Mouse (Mus musculus) liver, embryonic 13.5 days (tissue): ENCODE data around the gene Olfr401. TPM values are rescaled to one million over a fixed set of nuclear protein-coding genes. Genes with fewer than 3 reads are reported as not detected.
"Not testable (repeated sequence)": the region's sequence is repeated elsewhere in the genome, so short reads cannot be mapped to it uniquely, and the experiment has no call there.

Experiments
- ATAC-seq: fragments of 200-750 bp; cut with Nextera tagmentation; 2 replicates; pipeline ENCODE4 v1.8.0; 2017; ENCODE audit warnings: low read depth, mild to moderate bottlenecking, moderate number of reproducible peaks, moderate library complexity
- DNase-seq: peaks from one replicate; pipeline ENCODE4 v3.0.0; 2022
- H3K27ac ChIP-seq: fragments of 300-500 bp; sonication (generic); 2 replicates; pipeline ENCODE4 v1.5.1; 2015; ENCODE audit warnings: moderate library complexity, mild to moderate bottlenecking, inconsistent platforms
- H3K27me3 ChIP-seq: fragments of 300-500 bp; sonication (generic); 2 replicates; pipeline ENCODE4 v1.6.1; 2015; ENCODE audit warnings: mild to moderate bottlenecking, inconsistent platforms
- H3K36me3 ChIP-seq: fragments of 300-500 bp; sonication (generic); 2 replicates; pipeline ENCODE4 v1.6.1; 2015; ENCODE audit warnings: mild to moderate bottlenecking, inconsistent platforms
- H3K4me1 ChIP-seq: fragments of 300-500 bp; sonication (generic); replicated peaks from 2 replicates; pipeline ENCODE4 v1.6.1; 2015; ENCODE audit warnings: inconsistent platforms
- H3K4me2 ChIP-seq: fragments of 300-500 bp; sonication (generic); 2 replicates; pipeline ENCODE4 v1.6.1; 2015; ENCODE audit warnings: inconsistent platforms, mild to moderate bottlenecking, moderate library complexity
- H3K4me3 ChIP-seq: fragments of 300-500 bp; sonication (generic); replicated peaks from 2 replicates; pipeline ENCODE4 v1.5.1; 2015; ENCODE audit warnings: mild to moderate bottlenecking, inconsistent platforms
- H3K9ac ChIP-seq: fragments of 300-500 bp; sonication (generic); 2 replicates; pipeline ENCODE4 v1.6.1; 2015; ENCODE audit warnings: mild to moderate bottlenecking, inconsistent platforms
- H3K9me3 ChIP-seq: fragments of 300-500 bp; sonication (generic); replicated peaks from 2 replicates; pipeline ENCODE4 v1.6.1; 2016; ENCODE audit warnings: inconsistent platforms
- WGBS: fragments of 180-500 bp; shearing (Covaris S2); methylation state at CpG from one replicate; pipeline ENCODE4 v1.1.7; 2015; ENCODE audit not compliant: insufficient replicate concordance; 5-methylcytosine and 5-hydroxymethylcytosine counted together
- polyA plus RNA-seq: library from polyadenylated mRNA; unstranded; fragments of >200 nt; fragmentation: Nextera tagmentation; extraction: Ambion mirVana; gene quantifications from 2 replicates; pipeline ENCODE4 v1.2.1, GENCODE M21; 2015

The Olfr401 gene
- not detected in 2 replicates for polyA plus RNA-seq

GRCm38 (mm10) chr11:74113412-74113811, at the start of gene Olfr401:
Olfr401 (plus strand) TSS chr11:74113712.
- ATAC-seq (no peak), DNase-seq (no peak)
- Histone ChIP-seq H3K27me3 (no peaks in the 10 kb centered on the region), H3K9me3 (peaks cover 6% of the 10 kb centered on the region; the same call in 1 of the 2 replicates), H3K4me3 (no peak within 1 kb of the TSS), H3K27ac (no peak within 1 kb of the TSS), H3K9ac (no peak within 1 kb of the TSS), H3K36me3 (no peaks in the 10 kb centered on the region), H3K4me2 (no peak within 1 kb of the TSS), H3K4me1 (no peaks in the 10 kb centered on the region)

GRCm38 (mm10) chr11:74069655-74070054, 43.9 kb upstream of the Olfr401 start, which contains the start of gene Zfp616:
Zfp616 (plus strand) TSS chr11:74069955.
- Histone ChIP-seq H3K4me3 (no peak within 1 kb of the TSS), H3K36me3 (no peaks in the 10 kb centered on the region), H3K27me3 (no peaks in the 10 kb centered on the region), H3K4me1 (no peaks in the 10 kb centered on the region), H3K4me2 (no peak within 1 kb of the TSS), H3K27ac (no peak within 1 kb of the TSS), H3K9me3 (0 out of 2 replicates have a peak, but pooled peaks cover under 1% of the 10 kb centered on the region), H3K9ac (no peak within 1 kb of the TSS)
- DNase-seq (no peak), ATAC-seq (no peak)
- 76% methylated on average over 1 of the region's 1 CpGs for WGBS

- Histone ChIP-seq H3K9me3 (0 out of 2 replicates have a peak, but pooled peaks cover 2% of the 10 kb centered on the region), H3K4me3 (no peak overlapping the region), H3K4me2 (no peak overlapping the region), H3K27ac (no peak overlapping the region), H3K9ac (no peak overlapping the region), H3K27me3 (no peaks in the 10 kb centered on the region), H3K4me1 (no peaks in the 10 kb centered on the region), H3K36me3 (no peaks in the 10 kb centered on the region)
- DNase-seq (no peak), ATAC-seq (no peak)
- 23% methylated on average over 2 of the region's 2 CpGs for WGBS
Observed at GRCm38 (mm10) chr11:74100724-74101123, 12.8 kb upstream of the Olfr401 start.

- Histone ChIP-seq H3K9me3 (0 out of 2 replicates have a peak, but pooled peaks cover 5% of the 10 kb centered on the region), H3K36me3 (no peaks in the 10 kb centered on the region), H3K4me2 (no peak overlapping the region), H3K27me3 (no peaks in the 10 kb centered on the region), H3K4me1 (no peaks in the 10 kb centered on the region), H3K9ac (no peak overlapping the region), H3K4me3 (no peak overlapping the region), H3K27ac (no peak overlapping the region)
- no peak for ATAC-seq
- no peak for DNase-seq
- 30% methylated on average over 2 of the region's 2 CpGs for WGBS
Observed at GRCm38 (mm10) chr11:74101507-74101906, 12.0 kb upstream of the Olfr401 start.

- WGBS: 29% methylated on average over 5 of the region's 5 CpGs
- Histone ChIP-seq H3K4me2 (no peak overlapping the region), H3K9ac (no peak overlapping the region), H3K27ac (no peak overlapping the region), H3K36me3 (no peaks in the 10 kb centered on the region), H3K4me3 (no peak overlapping the region), H3K9me3 (peaks cover 11% of the 10 kb centered on the region; the same call in 1 of the 2 replicates), H3K27me3 (no peaks in the 10 kb centered on the region), H3K4me1 (no peaks in the 10 kb centered on the region)
- ATAC-seq: no peak
- no peak for DNase-seq
Observed at GRCm38 (mm10) chr11:74105066-74105465, 8.4 kb upstream of the Olfr401 start.

GRCm38 (mm10) chr11:74140001-74140400, 26.5 kb downstream of the Olfr401 start:
- ATAC-seq, H3K4me1 ChIP-seq, H3K4me2 ChIP-seq, H3K27ac ChIP-seq, H3K27me3 ChIP-seq, H3K9ac ChIP-seq, H3K4me3 ChIP-seq, DNase-seq, H3K36me3 ChIP-seq: not testable (repeated sequence)
- H3K9me3 ChIP-seq: peaks cover 27% of the 10 kb centered on the region
- 11% methylated on average over 1 of the region's 1 CpGs for WGBS

- Histone ChIP-seq H3K4me1 (no peaks in the 10 kb centered on the region), H3K4me3 (no peak overlapping the region), H3K9ac (no peak overlapping the region), H3K27ac (no peak overlapping the region), H3K4me2 (no peak overlapping the region), H3K36me3 (no peaks in the 10 kb centered on the region), H3K27me3 (no peaks in the 10 kb centered on the region), H3K9me3 (peaks cover 18% of the 10 kb centered on the region)
- no peak for ATAC-seq
- no peak for DNase-seq
Observed at GRCm38 (mm10) chr11:74145866-74146265, 32.4 kb downstream of the Olfr401 start.

GRCm38 (mm10) chr11:74153229-74153628, 39.7 kb downstream of the Olfr401 start, which contains the start of gene Olfr402:
Olfr402 (plus strand) TSS chr11:74153529.
- H3K27me3 ChIP-seq: no peaks in the 10 kb centered on the region
- no peak within 1 kb of the TSS for H3K4me3 ChIP-seq
- no peak within 1 kb of the TSS for H3K9ac ChIP-seq
- peaks cover 5% of the 10 kb centered on the region; the same call in 1 of the 2 replicates for H3K9me3 ChIP-seq
- H3K4me1 ChIP-seq: no peaks in the 10 kb centered on the region
- H3K36me3 ChIP-seq: no peaks in the 10 kb centered on the region
- DNase-seq (no peak), ATAC-seq (no peak)
- H3K4me2 ChIP-seq: no peak within 1 kb of the TSS
- no peak within 1 kb of the TSS for H3K27ac ChIP-seq
- 38% methylated on average over 3 of the region's 3 CpGs for WGBS

GRCm38 (mm10) chr11:74168771-74169170, 55.3 kb downstream of the Olfr401 start:
- no peaks in the 10 kb centered on the region for H3K36me3 ChIP-seq
- H3K27me3 ChIP-seq: no peaks in the 10 kb centered on the region
- H3K9me3 ChIP-seq: no peaks in the 10 kb centered on the region
- DNase-seq: no peak
- H3K4me3 ChIP-seq: no peak overlapping the region
- H3K9ac ChIP-seq: no peak overlapping the region
- H3K27ac ChIP-seq: no peak overlapping the region
- no peak for ATAC-seq
- H3K4me1 ChIP-seq: no peaks in the 10 kb centered on the region
- H3K4me2 ChIP-seq: no peak overlapping the region

Other genes with a start within 250 kb of the Olfr401 start
- gene Olfr394, start 222.9 kb upstream of the Olfr401 start, polyA plus RNA-seq: not detected in 2 replicates
- not detected in 2 replicates for gene Olfr395, start 204.4 kb upstream of the Olfr401 start, polyA plus RNA-seq
- gene Olfr23, start 177.0 kb upstream of the Olfr401 start, polyA plus RNA-seq: not detected in 2 replicates
- gene Olfr397, start 152.9 kb upstream of the Olfr401 start, polyA plus RNA-seq: not detected in 2 replicates
- gene Olfr398, start 123.3 kb upstream of the Olfr401 start, polyA plus RNA-seq: not detected in 2 replicates
- not detected in 2 replicates for gene Olfr139, start 57.2 kb upstream of the Olfr401 start, polyA plus RNA-seq
- gene Olfr399, start 57.1 kb upstream of the Olfr401 start, polyA plus RNA-seq: not detected in 2 replicates
- not detected in 2 replicates for gene Zfp616, start 43.8 kb upstream of the Olfr401 start, polyA plus RNA-seq
- gene Olfr402, start 39.8 kb downstream of the Olfr401 start, polyA plus RNA-seq: not detected in 2 replicates
- gene Olfr403, start 72.5 kb downstream of the Olfr401 start, polyA plus RNA-seq: not detected in 2 replicates
- not detected in 2 replicates for gene Olfr43, start 97.7 kb downstream of the Olfr401 start, polyA plus RNA-seq
- gene Olfr406, start 146.1 kb downstream of the Olfr401 start, polyA plus RNA-seq: not detected in 2 replicates
- gene Olfr59, start 170.0 kb downstream of the Olfr401 start, polyA plus RNA-seq: not detected in 2 replicates
- not detected in 2 replicates for gene Olfr410, start 224.3 kb downstream of the Olfr401 start, polyA plus RNA-seq
- gene Olfr411, start 238.9 kb downstream of the Olfr401 start, polyA plus RNA-seq: not detected in 2 replicates
- gene Olfr412, start 248.4 kb downstream of the Olfr401 start, polyA plus RNA-seq: not detected in 2 replicates